Mouse (Mus musculus) midbrain, embryonic 10.5 days (tissue): ENCODE data around the gene Dok4. TPM values are rescaled to one million over a fixed set of nuclear protein-coding genes. Genes with fewer than 3 reads are reported as not detected.
"Not testable (repeated sequence)": the region's sequence is repeated elsewhere in the genome, so short reads cannot be mapped to it uniquely, and the experiment has no call there.

Source experiments
- DNase-seq: peaks from one replicate; pipeline ENCODE4 v3.0.0-alpha.2; 2017; ENCODE audit warnings: low spot score
- H3K27ac ChIP-seq: fragments of 300-500 bp; sonication (generic); replicated peaks from 2 replicates; pipeline ENCODE4 v1.5.1; 2016; ENCODE audit warnings: mild to moderate bottlenecking
- H3K27me3 ChIP-seq: fragments of 300-500 bp; sonication (generic); 2 replicates; pipeline ENCODE4 v1.6.1; 2016; ENCODE audit warnings: low read depth, mild to moderate bottlenecking; ENCODE audit not compliant: poor library complexity, severe bottlenecking
- H3K36me3 ChIP-seq: fragments of 300-500 bp; sonication (generic); 2 replicates; pipeline ENCODE4 v1.6.1; 2016; ENCODE audit warnings: mild to moderate bottlenecking, moderate library complexity
- H3K4me1 ChIP-seq: fragments of 300-500 bp; sonication (generic); 2 replicates; pipeline ENCODE4 v1.6.1; 2016
- H3K4me3 ChIP-seq: fragments of 300-500 bp; sonication (generic); 2 replicates; pipeline ENCODE4 v1.5.1; 2016; ENCODE audit warnings: mild to moderate bottlenecking, moderate library complexity
- H3K9me3 ChIP-seq: fragments of 300-500 bp; sonication (generic); replicated peaks from 2 replicates; pipeline ENCODE4 v1.6.1; 2016; ENCODE audit warnings: mild to moderate bottlenecking
- WGBS: fragments of 180-500 bp; shearing (Covaris S2); methylation state at CpG from one replicate; pipeline ENCODE4 v1.1.7; 2016; 5-methylcytosine and 5-hydroxymethylcytosine counted together
- polyA plus RNA-seq: library from polyadenylated mRNA; unstranded; fragments of >200 nt; fragmentation: Nextera tagmentation; extraction: Ambion mirVana; gene quantifications from 2 replicates; pipeline ENCODE4 v1.2.1, GENCODE M21; 2016

Dok4 gene
- polyA plus RNA-seq, 1 experiment from 2014 or later, result 11.3 TPM

DNA sequence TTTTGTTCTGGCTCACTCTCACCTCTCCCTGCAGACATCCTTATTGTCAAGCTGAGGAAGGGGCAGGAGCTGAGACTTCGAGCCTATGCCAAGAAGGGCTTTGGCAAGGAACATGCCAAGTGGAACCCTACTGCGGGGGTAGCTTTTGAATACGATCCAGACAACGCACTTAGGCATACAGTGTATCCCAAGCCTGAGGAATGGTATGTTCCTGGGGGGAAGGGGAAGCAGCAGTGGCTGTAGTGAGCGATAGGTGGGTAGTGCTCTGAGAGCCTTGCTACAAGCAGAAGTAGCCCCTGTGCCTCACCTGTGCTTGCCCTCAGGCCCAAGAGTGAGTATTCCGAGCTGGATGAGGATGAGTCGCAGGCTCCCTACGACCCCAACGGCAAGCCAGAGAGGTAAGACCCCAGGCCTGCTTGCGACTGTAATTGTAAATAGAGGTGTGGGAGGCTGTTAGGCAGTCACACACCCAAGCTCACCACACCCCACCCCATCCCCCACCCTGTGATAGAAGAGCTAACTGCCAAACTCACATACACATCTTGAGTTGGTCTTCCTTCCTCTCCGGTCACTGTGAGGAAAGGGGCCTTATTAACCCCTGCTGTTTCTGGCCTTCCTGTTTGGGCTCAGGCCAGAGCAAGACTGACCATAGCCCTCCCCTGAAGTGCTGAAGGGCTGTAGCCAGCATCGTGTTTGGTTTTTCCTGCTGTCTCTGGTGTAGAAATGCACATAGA, 13.5 kb downstream of the Dok4 start:
- WGBS, result 91% methylated on average over 12 of the region's 12 CpGs
- Histone ChIP-seq H3K27ac (no peak overlapping the region), H3K36me3 (peaks cover 80% of the 10 kb centered on the region), H3K27me3 (no peaks in the 10 kb centered on the region), H3K4me1 (peaks cover 17% of the 10 kb centered on the region), H3K4me3 (no peak overlapping the region), H3K9me3 (no peaks in the 10 kb centered on the region)
- DNase-seq, result no peak

DNA sequence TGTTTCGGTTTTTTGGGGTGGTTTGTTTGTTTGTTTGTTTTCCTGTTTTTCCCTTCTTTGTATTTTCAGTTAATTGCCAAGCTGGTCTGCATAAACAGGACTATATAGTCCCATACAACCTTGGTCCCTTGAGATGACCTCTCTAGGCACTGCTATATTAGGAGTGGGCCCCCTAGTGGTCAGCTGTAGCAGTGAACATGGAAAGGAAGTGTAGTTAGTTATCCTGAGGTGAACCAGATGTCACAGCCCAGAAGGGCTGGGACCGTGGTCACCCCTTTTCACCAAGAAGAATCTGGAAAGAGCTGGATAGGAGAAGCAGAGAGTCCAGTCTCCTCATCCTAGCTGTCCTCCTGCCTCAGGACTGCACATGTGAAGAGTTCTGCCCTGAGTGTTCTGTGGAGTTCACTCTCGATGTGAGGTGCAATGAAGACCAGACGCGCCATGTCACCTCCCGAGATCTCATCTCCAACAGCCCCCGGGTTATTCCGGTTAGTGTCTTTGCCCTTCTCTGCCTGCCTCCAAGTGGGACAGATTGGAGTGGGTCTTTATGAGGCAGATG, 14.7 kb downstream of the Dok4 start:
- peak; percentile 70 for DNase-seq
- no peak overlapping the region for H3K4me3 ChIP-seq
- H3K4me1 ChIP-seq, result peaks cover 17% of the 10 kb centered on the region
- H3K27ac ChIP-seq, result no peak overlapping the region
- 81% methylated on average over 8 of the region's 8 CpGs for WGBS
- H3K27me3 ChIP-seq, result no peaks in the 10 kb centered on the region
- H3K36me3 ChIP-seq, result peaks cover 72% of the 10 kb centered on the region
- no peaks in the 10 kb centered on the region for H3K9me3 ChIP-seq

DNA sequence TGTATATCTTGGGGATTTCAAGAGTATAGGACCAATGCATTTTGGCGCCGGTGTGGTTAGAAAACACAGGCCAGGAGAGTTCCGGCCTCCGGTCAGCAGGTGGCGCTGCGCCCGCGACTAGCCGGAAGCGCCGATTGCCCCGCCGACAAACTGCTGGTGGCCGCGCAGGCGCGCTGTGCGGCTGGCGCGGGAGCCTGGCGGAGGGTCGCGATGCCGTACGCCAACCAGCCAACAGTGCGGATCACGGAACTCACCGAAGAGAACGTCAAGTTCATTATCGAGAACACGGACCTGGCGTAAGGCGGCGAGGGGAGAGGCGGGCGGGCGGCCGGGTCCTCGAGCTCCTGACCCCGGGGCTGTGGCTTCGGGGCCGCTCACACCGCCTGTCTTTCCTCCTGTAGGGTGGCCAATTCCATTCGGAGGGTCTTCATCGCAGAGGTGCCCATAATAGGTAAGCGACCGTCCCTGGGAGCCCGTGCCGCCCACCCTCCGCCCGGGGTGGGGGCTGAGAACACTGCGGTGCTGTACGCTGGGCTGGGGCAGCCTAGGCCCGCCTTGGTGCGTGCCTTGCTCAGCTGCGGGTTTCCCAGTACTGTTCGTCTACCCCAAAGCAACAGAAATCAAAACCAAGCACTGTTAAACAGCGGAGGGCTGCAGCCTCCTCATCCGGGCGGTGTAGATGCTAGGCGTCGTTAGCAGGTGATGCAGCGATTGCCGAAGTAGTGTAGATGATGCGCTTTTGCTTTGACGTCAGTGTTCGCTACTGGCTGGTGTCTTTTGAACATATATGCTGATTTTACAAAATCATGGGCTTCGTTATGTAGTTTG, 18.6 kb downstream of the Dok4 start, which contains the start of gene Polr2c:
TSS of gene Polr2c (plus strand) at position 105 of the 828 bp plus-strand sequence.
- WGBS, result under 1% methylated on average over 68 of the region's 68 CpGs
- Histone ChIP-seq H3K27ac (peak within 1 kb of the TSS; percentile 90), H3K36me3 (peaks cover 55% of the 10 kb centered on the region), H3K4me1 (peaks cover 17% of the 10 kb centered on the region), H3K27me3 (no peaks in the 10 kb centered on the region), H3K4me3 (peak within 1 kb of the TSS; percentile 92), H3K9me3 (no peaks in the 10 kb centered on the region)
- DNase-seq, result peak; percentile 91

DNA sequence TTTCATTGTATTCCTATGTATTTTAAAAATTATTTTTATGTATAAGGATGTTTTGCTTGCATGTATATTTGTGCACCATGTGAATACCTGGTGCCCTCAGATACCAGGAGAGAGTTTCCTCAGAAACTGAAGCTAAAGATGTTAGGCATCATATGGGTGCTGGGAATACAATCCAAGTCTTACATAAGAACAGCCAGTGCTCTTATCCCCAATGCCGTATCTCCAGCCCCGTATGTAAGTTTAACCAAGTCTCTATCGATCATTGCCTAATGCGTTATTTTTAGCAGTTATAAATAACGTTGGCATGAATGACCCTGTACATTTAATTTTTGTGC, 19.2 kb downstream of the Dok4 start:
- H3K36me3 ChIP-seq, result peaks cover 55% of the 10 kb centered on the region
- WGBS, result 33% methylated on average over 5 of the region's 5 CpGs
- peaks cover 17% of the 10 kb centered on the region for H3K4me1 ChIP-seq
- no peaks in the 10 kb centered on the region for H3K27me3 ChIP-seq
- DNase-seq, result no peak
- no peak overlapping the region for H3K27ac ChIP-seq
- H3K4me3 ChIP-seq, result peak overlapping the region; percentile 92
- H3K9me3 ChIP-seq, result no peaks in the 10 kb centered on the region

DNA sequence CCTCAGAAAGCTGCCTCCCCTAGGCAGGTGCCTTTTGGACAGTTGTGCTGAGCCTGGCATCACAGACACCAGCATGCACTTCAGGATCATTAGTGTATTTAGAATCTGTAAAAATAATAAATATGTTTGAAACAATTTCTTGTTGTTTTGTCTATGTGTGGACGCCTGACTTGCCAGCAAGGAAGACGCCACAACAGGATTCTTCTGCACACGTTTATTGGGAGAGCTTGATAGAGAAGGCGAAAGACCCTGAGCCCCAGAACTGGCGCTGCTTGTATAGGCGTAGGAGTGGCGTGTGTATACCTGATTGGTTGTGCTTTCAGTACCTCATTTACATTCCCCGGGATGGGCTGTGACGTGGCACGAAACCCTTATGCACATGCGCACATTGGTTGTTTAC, 21.4 kb downstream of the Dok4 start:
- H3K4me3 ChIP-seq, H3K27me3 ChIP-seq, H3K27ac ChIP-seq, DNase-seq, H3K9me3 ChIP-seq: not testable (repeated sequence)
- Histone ChIP-seq H3K36me3 (peaks cover 53% of the 10 kb centered on the region), H3K4me1 (peaks cover 17% of the 10 kb centered on the region)
- 87% methylated on average over 11 of the region's 11 CpGs for WGBS

DNA sequence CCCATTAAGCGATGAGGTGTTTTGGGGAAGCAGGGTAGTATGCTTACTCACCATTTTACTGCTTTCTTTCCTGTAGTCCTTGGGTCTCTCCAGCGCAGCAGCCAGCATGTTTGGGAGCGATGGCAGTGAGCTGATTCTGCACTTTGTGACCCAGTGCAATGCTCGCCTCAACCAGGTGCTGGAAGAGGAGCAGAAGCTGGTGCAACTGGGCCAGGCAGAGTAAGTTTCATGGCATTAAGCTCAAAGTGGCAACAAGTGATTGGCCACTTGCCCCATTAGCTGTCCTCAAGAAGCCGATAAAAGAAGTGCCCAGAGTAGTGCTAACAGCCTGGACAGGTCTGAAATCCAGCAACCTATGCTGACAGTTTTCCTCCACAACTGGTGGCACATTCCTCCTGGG, 26.1 kb downstream of the Dok4 start:
- DNase-seq, result no peak
- WGBS, result 94% methylated on average over 5 of the region's 5 CpGs
- no peaks in the 10 kb centered on the region for H3K27me3 ChIP-seq
- H3K36me3 ChIP-seq, result peaks cover 75% of the 10 kb centered on the region
- H3K9me3 ChIP-seq, result no peaks in the 10 kb centered on the region
- H3K27ac ChIP-seq, result no peak overlapping the region
- no peak overlapping the region for H3K4me3 ChIP-seq
- no peaks in the 10 kb centered on the region for H3K4me1 ChIP-seq

DNA sequence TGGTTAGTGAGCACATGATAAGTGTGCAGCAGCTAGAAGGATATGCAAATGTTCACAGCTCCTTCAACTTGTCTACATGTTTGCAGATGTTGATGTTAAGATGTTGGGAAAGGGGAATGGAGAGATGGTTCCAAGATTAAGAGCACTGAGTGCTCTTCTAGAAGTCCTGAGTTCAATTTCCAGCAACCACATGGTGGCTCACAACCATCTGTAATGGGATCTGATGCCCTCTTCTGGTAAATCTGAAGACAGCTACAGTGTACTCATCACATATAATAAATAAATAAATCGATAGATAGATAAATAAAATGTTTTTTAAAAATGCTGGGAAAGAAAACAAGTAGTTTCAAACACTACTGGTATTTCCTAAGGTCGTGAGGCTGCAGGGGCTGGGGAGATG, 34.9 kb downstream of the Dok4 start:
- H3K4me3 ChIP-seq, result no peak overlapping the region
- no peaks in the 10 kb centered on the region for H3K27me3 ChIP-seq
- H3K4me1 ChIP-seq, result peaks cover 21% of the 10 kb centered on the region
- no peak for DNase-seq
- H3K27ac ChIP-seq, result no peak overlapping the region
- WGBS, result 50% methylated on average over 2 of the region's 2 CpGs
- H3K9me3 ChIP-seq, result no peaks in the 10 kb centered on the region
- peaks cover 17% of the 10 kb centered on the region for H3K36me3 ChIP-seq

DNA sequence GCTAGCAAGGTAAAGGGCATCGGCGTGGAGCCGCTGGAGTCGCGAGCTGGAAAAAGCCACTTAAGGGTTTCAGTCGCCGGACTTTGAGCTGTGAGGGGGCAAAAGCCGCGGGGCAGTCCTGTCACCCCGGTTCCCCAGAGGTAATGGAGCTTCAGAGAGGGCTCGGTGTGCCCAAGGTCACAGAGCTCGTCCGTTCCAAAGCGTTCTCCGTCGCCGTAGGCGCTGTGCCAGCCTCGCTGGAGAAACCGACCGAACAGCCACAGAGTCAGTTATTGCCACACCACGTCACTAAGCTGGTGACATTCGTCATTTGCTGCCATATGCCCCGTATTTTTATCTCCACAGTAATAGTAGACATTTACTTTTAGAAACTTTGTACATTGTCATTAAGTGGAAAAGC, 37.5 kb downstream of the Dok4 start:
- peak overlapping the region; percentile 91 for H3K27ac ChIP-seq
- peaks cover 21% of the 10 kb centered on the region for H3K4me1 ChIP-seq
- H3K27me3 ChIP-seq, result no peaks in the 10 kb centered on the region
- no peaks in the 10 kb centered on the region for H3K36me3 ChIP-seq
- no peak for DNase-seq
- WGBS, result under 1% methylated on average over 24 of the region's 24 CpGs
- no peaks in the 10 kb centered on the region for H3K9me3 ChIP-seq
- H3K4me3 ChIP-seq, result peak overlapping the region; percentile 82

DNA sequence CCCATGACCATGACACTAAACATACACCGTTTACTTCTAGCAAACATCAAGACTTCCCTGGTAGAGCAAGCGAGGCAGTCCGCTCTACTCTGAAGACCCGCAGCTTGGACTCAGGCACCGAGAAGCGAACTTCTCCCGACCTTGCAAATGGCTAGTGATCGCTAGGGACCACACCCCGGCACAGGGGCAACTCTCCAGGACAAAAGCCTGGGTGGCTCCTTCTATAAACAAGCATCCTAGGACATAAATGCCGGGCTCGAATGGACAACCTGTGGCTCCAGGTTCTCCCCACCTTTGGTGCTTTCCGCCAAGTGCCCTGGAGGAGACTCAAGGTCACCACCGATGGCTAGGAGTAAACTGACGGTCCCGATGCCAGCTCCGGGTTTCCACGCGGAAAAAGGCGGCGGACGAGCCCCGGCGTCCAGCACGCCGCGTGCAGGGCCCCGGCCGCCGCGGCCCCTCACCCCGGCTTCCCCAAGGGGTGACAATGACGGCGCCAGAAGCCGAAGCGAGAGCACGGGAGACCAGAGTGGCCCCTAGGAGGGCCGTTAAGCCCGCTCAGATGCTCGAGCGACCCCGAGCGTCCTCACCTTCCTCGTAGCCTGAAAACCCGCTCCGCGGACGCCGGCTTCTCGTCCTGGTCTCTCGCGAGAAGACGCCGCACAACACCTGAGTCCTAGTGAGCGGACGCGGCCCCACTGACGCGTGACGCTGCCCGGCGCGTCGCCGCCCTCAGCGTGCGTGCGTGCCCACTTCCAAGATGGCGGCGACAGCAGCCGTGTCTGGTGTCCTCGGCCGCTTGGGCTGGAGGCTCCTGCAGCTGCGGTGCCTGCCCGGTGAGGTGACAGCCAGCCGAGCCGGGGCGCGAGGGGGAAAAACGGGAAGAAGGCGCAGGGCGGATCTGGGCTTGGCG, 38.2 kb downstream of the Dok4 start, which contains the start of the genes Coq9 and Ciapin1:
TSS of gene Coq9 (plus strand) at position 660 of the 913 bp plus-strand sequence.
TSS of gene Ciapin1 (minus strand) at position 697 of the 913 bp plus-strand sequence.
- Histone ChIP-seq H3K4me3 (peak within 1 kb of the TSS; percentile 82), H3K27me3 (no peaks in the 10 kb centered on the region), H3K36me3 (no peaks in the 10 kb centered on the region), H3K4me1 (peaks cover 21% of the 10 kb centered on the region), H3K27ac (peak within 1 kb of the TSS; percentile 91), H3K9me3 (no peaks in the 10 kb centered on the region)
- WGBS, result under 1% methylated on average over 82 of the region's 82 CpGs
- DNase-seq, result peak; percentile 96

DNA sequence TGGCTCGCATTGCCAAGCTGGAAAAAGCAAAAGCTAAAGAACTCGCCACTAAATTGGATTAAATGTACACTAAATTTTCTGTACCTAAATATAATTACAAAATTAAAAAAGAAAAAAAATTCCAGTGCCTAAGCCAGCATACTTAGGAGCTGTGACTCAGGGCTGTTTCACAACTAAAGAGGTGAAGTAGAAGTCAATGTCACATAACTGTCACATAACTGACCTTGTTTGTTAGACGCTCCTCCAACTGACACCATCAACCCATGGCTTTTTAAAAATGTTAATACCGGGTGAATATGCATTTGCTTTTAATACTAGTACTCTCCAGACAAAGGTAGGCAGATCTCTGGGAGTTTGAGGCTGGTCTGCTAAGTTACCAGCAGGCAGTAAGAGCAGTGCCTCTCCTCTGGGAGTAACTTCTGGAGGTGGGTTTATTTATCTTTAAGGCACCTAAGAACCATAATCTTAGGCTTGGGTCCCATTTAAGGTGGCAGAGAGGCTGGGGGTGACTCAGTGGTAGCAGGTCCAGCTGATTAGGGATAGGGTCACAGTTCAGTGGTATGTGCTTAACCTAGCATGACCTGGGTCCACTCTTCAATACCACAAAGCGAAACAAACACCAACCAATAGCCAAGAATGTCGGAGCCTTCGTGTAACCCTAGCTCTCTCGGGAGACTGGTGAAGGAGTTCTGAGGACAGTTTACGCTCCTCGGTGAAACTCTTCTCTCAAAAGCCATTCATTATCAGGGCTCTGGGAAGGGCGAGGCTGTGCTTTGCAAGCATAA, 39.5 kb downstream of the Dok4 start:
- DNase-seq, result no peak
- H3K27ac ChIP-seq, result no peak overlapping the region
- peaks cover 21% of the 10 kb centered on the region for H3K4me1 ChIP-seq
- 68% methylated on average over 11 of the region's 11 CpGs for WGBS
- H3K27me3 ChIP-seq, result no peaks in the 10 kb centered on the region
- peaks cover 12% of the 10 kb centered on the region for H3K36me3 ChIP-seq
- H3K9me3 ChIP-seq, result no peaks in the 10 kb centered on the region
- peak overlapping the region; percentile 82 for H3K4me3 ChIP-seq

DNA sequence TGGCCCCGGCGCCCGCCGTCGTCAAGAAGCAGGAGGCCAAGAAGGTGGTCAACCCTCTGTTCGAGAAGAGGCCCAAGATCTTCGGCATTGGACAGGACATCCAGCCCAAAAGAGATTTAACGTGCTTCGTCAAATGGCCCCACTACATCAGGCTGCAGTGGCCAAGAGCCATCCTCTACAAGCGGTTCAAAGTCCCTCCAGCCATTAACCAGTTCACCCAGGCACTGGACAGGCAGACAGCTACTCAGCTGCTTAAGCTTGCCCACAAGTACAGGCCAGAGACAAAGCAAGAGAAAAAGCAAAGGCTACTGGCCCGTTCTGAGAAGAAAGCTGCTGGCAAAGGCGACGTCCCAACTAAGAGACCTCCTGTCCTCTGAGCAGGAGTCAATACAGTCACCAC, 40.4 kb downstream of the Dok4 start:
- not testable (repeated sequence) for DNase-seq, H3K4me3 ChIP-seq, H3K27ac ChIP-seq, H3K27me3 ChIP-seq, H3K9me3 ChIP-seq
- Histone ChIP-seq H3K36me3 (peaks cover 21% of the 10 kb centered on the region), H3K4me1 (peaks cover 21% of the 10 kb centered on the region)
- WGBS, result 96% methylated on average over 13 of the region's 13 CpGs
